Mouse (Mus musculus): ENCODE measurements around the gene Sun5.
"Not testable (repeated sequence)": the region's sequence is repeated elsewhere in the genome, so short reads cannot be mapped to it uniquely, and the experiment has no call there.

Gene Sun5

DNA sequence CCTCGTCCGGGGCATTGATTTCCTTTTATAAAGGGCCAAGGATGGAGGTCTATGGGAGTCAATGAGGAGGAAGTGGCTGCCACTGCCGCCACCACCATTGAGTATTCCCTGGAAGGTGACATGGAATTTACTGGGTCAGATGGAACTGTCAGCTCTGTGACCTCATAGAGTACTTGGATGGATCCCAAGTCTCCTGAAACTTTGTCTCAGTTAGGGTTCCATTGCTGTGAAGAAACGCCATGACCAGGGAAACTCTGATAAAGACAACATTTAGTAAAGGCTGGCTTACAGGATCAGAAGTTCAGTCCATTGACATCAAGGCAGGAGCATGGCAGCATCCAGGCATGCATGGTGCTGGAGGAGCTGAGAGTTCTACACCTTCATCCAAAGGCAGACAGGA lies at the start of gene Sun5:
Gene Sun5, minus strand, starts transcription at position 101 of the 400 bp plus-strand sequence.
- DNase-seq (ENCODE audit: low read depth, low spot score), result no peak

DNA sequence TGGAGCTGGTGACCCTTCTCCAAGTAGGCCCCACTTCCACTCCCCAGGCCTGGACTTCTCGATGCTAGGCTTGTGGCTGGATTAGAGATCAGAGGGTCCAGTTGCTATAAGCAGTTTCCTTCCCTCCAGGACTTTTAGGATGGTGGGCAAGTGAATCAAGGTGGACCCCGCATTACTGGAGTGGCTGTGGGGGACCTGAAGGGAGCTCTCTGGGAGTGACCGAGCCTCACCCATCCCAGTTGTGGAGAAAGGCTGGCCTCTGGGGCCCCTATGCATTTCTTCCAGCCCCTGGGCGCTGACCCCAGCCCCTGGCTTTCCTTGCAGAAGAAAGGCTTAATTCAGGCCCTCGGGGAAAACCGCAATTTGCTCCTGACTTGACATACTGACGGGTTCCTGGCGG lies 47.0 kb upstream of the Sun5 start, which contains the start of gene Bpifb3:
Gene Bpifb3, plus strand, starts transcription at position 301 of the 400 bp plus-strand sequence.
- no peak for DNase-seq (ENCODE audit: low read depth, low spot score)

- no peak for DNase-seq (ENCODE audit: low read depth, low spot score)
Observed at GRCm38 (mm10) chr2:153914151-153914550, 43.3 kb upstream of the Sun5 start.

DNA sequence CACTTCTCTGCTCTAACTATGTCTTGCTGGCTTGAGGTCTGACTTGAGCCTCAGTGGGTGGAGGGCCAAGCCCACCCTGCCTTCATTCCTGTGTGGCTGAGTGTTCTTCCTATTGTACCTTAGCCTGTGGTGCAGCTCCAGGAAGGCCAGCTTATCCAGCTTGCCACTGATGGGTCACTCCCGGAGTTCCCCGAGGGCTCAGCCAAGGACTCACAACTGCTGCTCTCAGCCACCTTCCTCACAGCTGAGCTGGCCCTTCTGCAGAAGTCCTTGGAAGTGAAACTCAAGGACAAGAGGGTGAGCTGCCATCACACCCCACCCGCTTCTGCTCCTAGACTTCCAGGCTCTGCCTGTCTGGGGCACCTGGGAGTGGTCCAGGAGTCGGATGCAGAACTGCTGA lies 35.7 kb upstream of the Sun5 start:
- no peak for DNase-seq (ENCODE audit: low read depth, low spot score)

DNA sequence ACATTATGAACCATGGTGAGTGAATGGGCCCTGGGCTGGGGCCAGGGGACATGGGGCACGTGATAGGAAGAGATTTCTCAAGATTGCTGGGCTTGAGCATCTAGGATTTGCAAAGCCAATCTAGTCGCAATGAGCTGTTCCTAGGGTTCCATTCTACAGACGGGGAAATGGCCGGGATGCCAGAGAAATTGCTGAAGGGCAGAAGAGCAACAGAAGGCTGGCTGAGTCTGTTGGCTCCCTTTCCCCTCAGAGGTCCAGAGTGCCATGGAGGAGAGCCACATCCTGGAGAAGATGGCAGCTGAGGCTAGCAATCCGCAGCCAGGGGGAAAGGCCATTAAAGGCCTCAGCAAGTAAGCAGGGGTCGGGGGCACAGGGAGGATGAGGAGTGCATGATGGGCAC lies 31.8 kb upstream of the Sun5 start:
- DNase-seq (ENCODE audit: low read depth, low spot score), result no peak

DNA sequence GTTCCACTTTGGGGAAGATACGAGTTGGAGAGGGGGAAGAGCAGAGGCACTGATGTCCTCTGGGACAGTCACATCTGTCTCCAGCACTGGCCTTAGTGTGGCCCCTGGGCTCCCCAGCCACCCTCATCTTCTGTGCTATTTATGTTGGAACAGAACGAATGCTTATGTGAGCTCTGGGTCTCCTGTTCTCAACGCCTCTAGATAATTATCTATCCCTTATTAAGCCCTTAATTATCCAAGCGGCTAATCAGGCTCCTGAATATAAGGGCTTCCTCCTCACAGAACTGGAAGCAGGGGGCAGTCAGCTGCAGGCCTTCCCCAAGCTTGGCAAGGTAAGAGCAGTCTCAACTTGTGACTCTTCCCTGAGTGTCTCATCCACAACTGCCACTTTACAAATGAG lies 29.2 kb upstream of the Sun5 start, which contains the start of gene Bpifb6:
Gene Bpifb6, plus strand, starts transcription at position 301 of the 400 bp plus-strand sequence.
- no peak for DNase-seq (ENCODE audit: low read depth, low spot score)

DNA sequence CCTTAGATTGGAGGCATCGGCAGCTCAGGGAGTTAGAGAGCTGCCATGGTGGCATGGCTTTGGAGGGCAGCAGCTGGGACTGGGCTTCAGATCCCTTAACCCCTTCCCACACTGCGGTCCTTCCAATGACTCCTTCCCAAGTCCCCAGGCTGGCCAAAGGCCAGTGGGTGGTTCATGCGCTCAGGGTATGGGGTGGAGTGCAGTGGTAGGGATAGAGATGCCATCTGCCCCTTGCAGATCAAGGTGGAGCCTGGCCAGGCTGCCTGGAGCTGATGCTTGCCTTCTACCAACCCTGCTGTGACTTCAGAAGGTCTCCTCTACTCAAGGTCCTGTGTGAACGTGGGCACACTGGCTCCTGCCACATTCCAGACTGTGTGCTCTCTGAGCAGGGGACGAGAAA lies 28.2 kb upstream of the Sun5 start:
- no peak for DNase-seq (ENCODE audit: low read depth, low spot score)

DNA sequence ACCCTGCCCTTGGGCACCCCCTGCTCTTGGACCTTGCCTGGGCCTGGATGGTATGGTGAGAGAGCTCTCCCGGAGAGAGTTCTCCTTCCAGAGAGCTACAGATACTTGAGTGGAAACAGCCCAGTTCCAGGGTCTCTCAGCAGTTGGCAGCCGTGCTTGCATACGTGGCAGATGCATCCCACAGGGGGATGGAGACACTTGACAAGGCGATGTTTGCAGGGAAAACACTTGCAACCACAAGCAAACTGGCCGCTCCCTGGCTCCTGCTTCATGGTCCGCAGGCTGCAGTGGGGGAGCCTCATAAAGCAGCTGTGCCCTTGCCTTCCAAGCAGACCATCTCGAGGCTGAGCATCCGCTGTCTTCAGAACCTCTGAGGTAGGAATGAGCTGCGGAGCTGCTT lies 3.9 kb upstream of the Sun5 start, which contains the start of gene Bpifb2:
Gene Bpifb2, plus strand, starts transcription at position 301 of the 400 bp plus-strand sequence.
- DNase-seq (ENCODE audit: low read depth, low spot score), result no peak

DNA sequence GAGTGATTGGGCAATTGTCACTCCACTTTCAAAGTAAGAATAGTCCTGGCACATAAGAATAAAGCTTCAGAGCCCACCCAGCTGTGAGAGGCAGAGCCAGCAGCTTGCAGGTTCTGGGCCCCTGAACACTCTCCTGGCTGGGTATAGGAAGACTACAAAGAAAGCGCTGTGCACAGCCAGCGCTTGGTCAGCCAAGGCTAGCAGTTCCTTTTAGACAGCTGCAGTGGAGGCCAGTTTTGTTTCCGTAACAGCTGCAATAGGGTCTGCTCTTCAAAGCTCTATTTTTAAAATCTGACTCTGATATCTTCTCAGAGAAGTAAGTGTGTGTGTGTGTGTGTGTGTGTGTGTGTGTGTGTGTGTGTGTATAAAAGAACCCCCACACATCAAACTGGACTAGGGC lies 8.9 kb downstream of the Sun5 start:
- no peak for DNase-seq (ENCODE audit: low read depth, low spot score)

GRCm38 (mm10) chr2:153860715-153861114 lies 10.2 kb downstream of the Sun5 start:
- DNase-seq (ENCODE audit: low read depth, low spot score), result no peak

DNA sequence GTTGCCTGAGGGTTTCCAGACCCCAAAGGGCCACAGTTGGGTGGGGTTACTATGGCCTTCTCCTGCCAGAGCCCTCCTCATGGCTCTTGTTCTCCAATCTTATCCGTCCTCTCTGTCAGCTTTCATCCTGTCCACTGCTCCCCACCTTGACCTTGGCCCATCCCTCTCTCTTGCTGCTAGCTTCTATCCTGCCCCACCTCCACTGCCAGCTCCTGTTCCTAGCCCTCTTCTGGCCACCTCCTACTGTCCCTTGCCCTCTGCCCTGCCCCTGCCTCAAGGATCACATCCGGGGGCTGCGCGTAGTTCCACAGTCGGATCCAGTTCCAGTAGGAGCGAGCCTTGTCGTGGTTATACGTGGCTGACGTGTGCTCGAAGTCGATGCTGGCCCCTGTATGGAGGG lies 10.6 kb downstream of the Sun5 start:
- DNase-seq (ENCODE audit: low read depth, low spot score), result no peak

GRCm38 (mm10) chr2:153859581-153859980 lies 11.3 kb downstream of the Sun5 start:
- no peak for DNase-seq (ENCODE audit: low read depth, low spot score)

GRCm38 (mm10) chr2:153853544-153853943 lies 17.3 kb downstream of the Sun5 start:
- no peak for DNase-seq (ENCODE audit: low read depth, low spot score)

DNA sequence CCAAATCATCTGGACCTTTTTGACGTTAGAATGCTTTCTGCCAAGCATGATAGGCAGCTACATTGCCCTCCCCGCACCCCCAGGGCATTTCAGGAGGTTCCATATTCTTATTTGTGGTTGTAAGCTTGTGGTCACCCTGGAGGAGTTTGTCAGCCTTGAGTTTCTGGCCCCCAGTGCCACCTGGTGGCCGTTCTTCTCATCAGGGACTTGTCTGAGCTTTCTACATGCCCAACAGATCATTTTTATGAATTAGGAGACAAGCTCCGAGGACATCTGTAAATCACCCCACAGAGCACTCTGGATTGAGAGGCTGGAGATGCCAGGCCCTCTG lies 19.9 kb downstream of the Sun5 start:
- peak; percentile 57 for DNase-seq (ENCODE audit: low read depth, low spot score)

DNA sequence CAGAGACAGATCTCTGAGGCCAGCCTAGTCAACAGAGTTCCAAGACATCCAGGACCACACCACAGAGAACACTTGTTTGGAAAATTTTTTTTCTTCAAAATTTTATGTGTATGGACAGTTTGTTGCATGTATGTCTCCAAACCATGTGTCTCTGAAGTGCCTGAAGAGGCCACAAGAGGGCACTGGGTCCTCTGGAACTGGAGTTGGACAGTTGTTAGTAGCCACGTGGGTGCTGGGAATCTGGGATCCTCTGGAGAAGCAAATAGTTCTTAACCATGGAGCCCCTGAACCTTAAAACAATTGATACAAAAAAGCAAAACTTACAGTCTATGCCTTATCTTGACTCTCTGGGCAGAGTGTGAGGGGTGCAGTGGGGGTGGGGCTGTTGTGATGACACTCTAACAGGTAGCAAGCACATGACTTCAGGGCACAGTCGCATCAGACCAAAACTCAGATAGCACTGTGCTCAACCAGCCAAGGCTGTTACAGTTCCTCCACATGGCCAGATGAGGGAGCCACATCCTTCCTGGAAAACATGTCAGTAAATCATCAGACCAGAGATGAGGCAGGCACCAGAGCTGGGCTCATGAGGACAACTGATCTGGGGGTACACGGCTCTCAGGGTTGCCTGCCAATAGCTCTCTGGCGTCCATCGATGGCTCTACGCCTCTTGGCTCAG lies 20.4 kb downstream of the Sun5 start:
- DNase-seq (ENCODE audit: low read depth, low spot score), result peak; percentile 40

- no peak for DNase-seq (ENCODE audit: low read depth, low spot score)
Observed at GRCm38 (mm10) chr2:153848389-153848788, 22.5 kb downstream of the Sun5 start.

DNA sequence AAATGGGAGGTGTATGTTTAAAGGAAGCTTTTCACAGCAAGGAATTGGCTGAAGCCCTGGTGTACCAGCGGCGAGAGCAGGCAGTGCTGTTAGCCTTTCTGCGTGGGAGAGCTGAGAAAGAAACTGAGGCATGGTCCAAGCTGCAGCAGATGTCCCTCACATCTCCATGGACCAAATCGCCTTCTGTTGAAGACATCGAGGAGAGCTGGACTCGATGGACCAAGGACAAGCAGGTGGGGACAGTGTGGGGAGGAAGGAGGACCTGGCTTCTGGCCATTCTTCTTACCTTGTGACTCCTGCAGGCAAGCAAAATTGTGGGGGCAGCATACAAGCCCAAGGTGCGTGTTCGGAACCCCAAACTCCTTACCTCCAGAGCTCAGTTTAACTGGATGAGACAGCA lies 28.0 kb downstream of the Sun5 start:
- DNase-seq (ENCODE audit: low read depth, low spot score), result no peak

- no peak for DNase-seq (ENCODE audit: low read depth, low spot score)
Observed at GRCm38 (mm10) chr2:153833291-153833690, 37.6 kb downstream of the Sun5 start.

- DNase-seq (ENCODE audit: low read depth, low spot score), result no peak
Observed at GRCm38 (mm10) chr2:153828704-153829103, 42.2 kb downstream of the Sun5 start.

GRCm38 (mm10) chr2:153827171-153827830 lies 43.6 kb downstream of the Sun5 start:
- DNase-seq (ENCODE audit: low read depth, low spot score), result no peak

DNA sequence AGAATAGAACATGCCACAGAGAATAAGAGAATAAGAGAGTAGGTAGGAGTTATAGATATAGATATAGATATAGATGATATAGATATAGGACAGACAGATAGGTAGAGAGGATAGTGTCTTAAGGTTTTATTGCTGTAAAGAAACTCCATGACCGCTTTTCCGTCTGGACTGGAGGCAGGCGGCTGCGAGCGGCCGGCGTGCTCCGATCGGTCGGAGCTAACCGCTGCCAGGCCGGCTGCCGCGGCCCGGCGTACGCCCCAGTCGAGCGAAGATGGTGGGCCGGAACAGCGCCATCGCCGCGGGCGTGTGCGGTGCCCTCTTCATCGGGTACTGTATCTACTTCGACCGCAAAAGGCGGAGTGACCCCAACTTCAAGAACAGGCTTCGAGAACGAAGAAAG lies 45.0 kb downstream of the Sun5 start:
- DNase-seq (ENCODE audit: low read depth, low spot score), result not testable (repeated sequence)

DNA sequence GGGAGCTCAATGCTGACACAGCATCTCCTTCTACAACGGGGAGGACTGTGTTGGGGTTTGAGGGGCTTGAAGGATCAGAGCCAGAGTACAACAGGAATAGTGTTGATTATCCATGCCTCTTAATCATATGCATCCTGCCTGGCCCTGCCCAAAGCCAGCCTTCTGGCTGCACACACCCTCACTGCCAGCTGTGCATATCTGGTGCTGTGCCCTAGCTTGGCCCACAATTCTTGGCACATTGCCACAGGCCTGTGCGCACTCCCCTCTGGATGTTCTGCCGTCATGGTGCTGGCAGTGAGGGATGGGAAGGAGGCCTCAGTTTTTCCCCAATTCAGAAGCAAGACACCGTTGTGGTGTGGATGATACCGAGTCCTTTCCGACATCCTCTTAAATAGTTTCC lies 46.3 kb downstream of the Sun5 start:
- DNase-seq (ENCODE audit: low read depth, low spot score), result no peak

GRCm38 (mm10) chr2:153822005-153822543 lies 48.8 kb downstream of the Sun5 start:
- no peak for DNase-seq (ENCODE audit: low read depth, low spot score)
